Mouse (Mus musculus): Measurements from ENCODE around the gene Pmepa1.

- no peak for TF ChIP-seq CTCF (IDR thresholded peaks at IDR 0.05; ENCODE audit: low read depth)
- no peak for TF ChIP-seq EP300 (optimal IDR thresholded peaks at IDR 0.05)
Measured at GRCm38 (mm10) chr2:173273885-173274284, 2.4 kb downstream of the Pmepa1 start.

Data from stomach, postnatal 0 days (tissue).